In genomic region chr15:10583408-10583807, GRCm38 (mm10) we compare ENCODE assay signal across 9 mouse cellular contexts. TPM values are rescaled to one million over a fixed set of nuclear protein-coding genes. Genes with fewer than 3 reads are reported as not detected.
DNase-seq lines count a peak whose midpoint lies in the region; ATAC-seq and TF ChIP-seq lines count a peak whose summit lies in the region.
"Had no signal": no experiment of that assay in that cellular context is flagged by ENCODE, and none has a peak within 500 bp of the region (broad histone marks: within the 10 kb centered on the region; RNA-seq: fewer than 3 reads in every experiment).

No protein-coding gene starts in this region.

- TF ChIP-seq POLR2A in testis, adult 2 months (IDR thresholded peaks at IDR 0.05; ENCODE audit: control insufficient read depth, low read depth, low read length), result no peak

- no peaks in the 10 kb centered on the region for H3K27me3 ChIP-seq in heart, embryonic 11.5 days (ENCODE audit: control insufficient read depth, insufficient read depth, low read length)
- H3K27me3 ChIP-seq in forebrain, embryonic 12.5 days, result no peaks in the 10 kb centered on the region
- H3K27me3 ChIP-seq in liver, embryonic 12.5 days (replicated peaks), result no peaks in the 10 kb centered on the region
- no peaks in the 10 kb centered on the region for H3K27me3 ChIP-seq in testis, adult 2 months (ENCODE audit: control insufficient read depth, insufficient read depth, low read length)
- H3K27me3 ChIP-seq: liver, embryonic 15.5 days had no signal

- no peak for ATAC-seq in heart, embryonic 11.5 days (replicated peaks; ENCODE audit: insufficient number of reproducible peaks, low FRiP score, low TSS enrichment)
- ATAC-seq in activated CD4-positive, CD25-positive, alpha-beta regulatory T cell, adult 4 months, result peak; percentile 83
- peak; percentile 88 for ATAC-seq in forebrain, embryonic 12.5 days (ENCODE audit: low FRiP score)
- ATAC-seq in inflammation-experienced regulatory T-cells, adult 6 months, result peak; percentile 50
- peak; percentile 70 for ATAC-seq in liver, embryonic 12.5 days

- H3K27ac ChIP-seq in heart, embryonic 11.5 days (ENCODE audit: low read depth, low read length), result no peak overlapping the region
- no peak overlapping the region for H3K27ac ChIP-seq in forebrain, embryonic 12.5 days
- H3K27ac ChIP-seq in liver, embryonic 12.5 days, result no peak overlapping the region
- H3K27ac ChIP-seq in testis, adult 2 months (ENCODE audit: control insufficient read depth, insufficient read depth, low read depth, low read length), result no peak overlapping the region
- H3K27ac ChIP-seq: liver, embryonic 15.5 days had no signal

- WGBS in heart, embryonic 11.5 days (ENCODE audit: insufficient replicate concordance), result 49% methylated on average over 8 of the region's 8 CpGs
- 58% methylated on average over 8 of the region's 8 CpGs for WGBS in forebrain, embryonic 12.5 days
- 48% methylated on average over 8 of the region's 8 CpGs for WGBS in liver, embryonic 12.5 days (ENCODE audit: insufficient replicate concordance)

- no peaks in the 10 kb centered on the region for H3K9me3 ChIP-seq in heart, embryonic 11.5 days (replicated peaks; ENCODE audit: control insufficient read depth, low read length)
- H3K9me3 ChIP-seq in forebrain, embryonic 12.5 days, result no peaks in the 10 kb centered on the region
- no peaks in the 10 kb centered on the region for H3K9me3 ChIP-seq in liver, embryonic 12.5 days (replicated peaks)
- H3K9me3 ChIP-seq: liver, embryonic 15.5 days had no signal

- no peak overlapping the region for H3K4me2 ChIP-seq in heart, embryonic 11.5 days
- no peak overlapping the region for H3K4me2 ChIP-seq in forebrain, embryonic 12.5 days
- no peak overlapping the region for H3K4me2 ChIP-seq in liver, embryonic 12.5 days
- H3K4me2 ChIP-seq: liver, embryonic 15.5 days had no signal

- no peak overlapping the region for H3K4me3 ChIP-seq in heart, embryonic 11.5 days (ENCODE audit: low read depth, low read length)
- H3K4me3 ChIP-seq in forebrain, embryonic 12.5 days (replicated peaks), result no peak overlapping the region
- no peak overlapping the region for H3K4me3 ChIP-seq in liver, embryonic 12.5 days
- H3K4me3 ChIP-seq in testis, adult 2 months (ENCODE audit: control insufficient read depth, low read depth, low read length), result no peak overlapping the region
- H3K4me3 ChIP-seq: liver, embryonic 15.5 days had no signal

- H3K4me1 ChIP-seq in heart, embryonic 11.5 days (ENCODE audit: control insufficient read depth, insufficient read depth, low read length), result no peaks in the 10 kb centered on the region
- H3K4me1 ChIP-seq in forebrain, embryonic 12.5 days, result no peaks in the 10 kb centered on the region
- H3K4me1 ChIP-seq in liver, embryonic 12.5 days, result no peaks in the 10 kb centered on the region
- H3K4me1 ChIP-seq in testis, adult 2 months (ENCODE audit: control insufficient read depth, insufficient read depth, low read length), result no peaks in the 10 kb centered on the region
- H3K4me1 ChIP-seq: liver, embryonic 15.5 days had no signal

- peak; percentile 14; the same call in 1 of the 2 replicates for TF ChIP-seq CTCF in testis, adult 2 months (IDR thresholded peaks at IDR 0.05; ENCODE audit: control insufficient read depth, insufficient read depth, insufficient replicate concordance, low read depth, low read length)

- no peak overlapping the region for H3K9ac ChIP-seq in heart, embryonic 11.5 days (ENCODE audit: low read depth, low read length)
- no peak overlapping the region for H3K9ac ChIP-seq in forebrain, embryonic 12.5 days
- no peak overlapping the region for H3K9ac ChIP-seq in liver, embryonic 12.5 days
- H3K9ac ChIP-seq: liver, embryonic 15.5 days had no signal

- peak; percentile 90 for DNase-seq in heart, adult 11 months
- DNase-seq in naive thymus-derived CD4-positive, alpha-beta T cell, adult 2 months (ENCODE audit: low read depth), result peak; percentile 31

- no peaks in the 10 kb centered on the region for H3K36me3 ChIP-seq in heart, embryonic 11.5 days (ENCODE audit: control insufficient read depth, insufficient read depth, low read length)
- H3K36me3 ChIP-seq in forebrain, embryonic 12.5 days (replicated peaks), result peaks cover 24% of the 10 kb centered on the region
- peaks cover 7% of the 10 kb centered on the region; the same call in 1 of the 2 replicates for H3K36me3 ChIP-seq in liver, embryonic 12.5 days
- no peaks in the 10 kb centered on the region; the same call in 1 of the 2 replicates for H3K36me3 ChIP-seq in testis, adult 2 months (ENCODE audit: control insufficient read depth, insufficient read depth, low read length)
- H3K36me3 ChIP-seq: liver, embryonic 15.5 days had no signal

RNA-seq across cellular contexts. Expression of gene Ttc23l, which starts 24.9 kb away (rescaled TPM):
- polyA plus RNA-seq in heart, embryonic 11.5 days (2014; fragmentation: Nextera tagmentation; extraction: Ambion mirVana), result not detected in 2 replicates
- polyA plus RNA-seq in activated CD4-positive, CD25-positive, alpha-beta regulatory T cell, adult 4 months (2017; shearing (Covaris generic)), result not detected
- polyA plus RNA-seq in forebrain, embryonic 12.5 days (2016; fragmentation: Nextera tagmentation; extraction: Ambion mirVana), result not detected in 2 replicates
- polyA plus RNA-seq in inflammation-experienced regulatory T-cells, adult 6 months (2017; shearing (Covaris generic)), result not detected
- not detected in 2 replicates for polyA plus RNA-seq in liver, embryonic 12.5 days (2016; fragmentation: Nextera tagmentation; extraction: Ambion mirVana)
- polyA plus RNA-seq in testis, adult 2 months (2012; rRNA removed), result 125 and 138 TPM in 2 replicates
- polyA plus RNA-seq: liver, embryonic 15.5 days had no signal

Comparison
In these comparisons a context has a peak if more than half of its experiments do, and no peak if none do; other contexts are left out.
1. RNA of gene Ttc23l, which starts 24.9 kb away (polyA plus RNA-seq): 125 to 138 TPM in testis, adult 2 months; not detected in heart, embryonic 11.5 days, not detected in activated CD4-positive, CD25-positive, alpha-beta regulatory T cell, adult 4 months, not detected in forebrain, embryonic 12.5 days, not detected in inflammation-experienced regulatory T-cells, adult 6 months and not detected in liver, embryonic 12.5 days; every median in the first group is over 100 times any median in the second.